ENCODE assay signal across 8 mouse cellular contexts in the genomic region with DNA sequence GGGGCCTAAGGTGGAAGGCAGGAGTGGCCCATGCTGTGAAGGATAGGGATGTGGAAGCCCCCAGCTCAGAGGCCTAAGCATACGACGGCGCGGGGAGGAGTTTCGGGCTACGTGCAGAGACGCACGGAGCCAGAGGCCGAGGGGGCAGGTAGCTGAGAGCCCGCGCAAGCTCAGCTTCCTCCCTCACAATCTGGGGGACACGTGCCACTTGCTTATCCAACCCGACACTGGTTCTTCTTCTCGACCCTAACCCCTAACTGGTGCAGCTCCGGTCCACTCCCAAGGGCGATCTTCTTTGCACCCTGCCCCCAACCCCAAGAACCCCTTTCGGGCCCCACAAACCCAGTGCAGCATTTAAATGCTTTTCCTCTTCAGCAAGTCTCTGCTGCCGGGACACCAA. TPM values are rescaled to one million over a fixed set of nuclear protein-coding genes. Genes with fewer than 3 reads are reported as not detected.
A peak's percentile ranks its signal among the peaks of the same experiment; 100 is the strongest.
DNase-seq lines count a peak whose midpoint lies in the region; ATAC-seq and TF ChIP-seq lines count a peak whose summit lies in the region.

No protein-coding gene starts in this region.

- no peaks in the 10 kb centered on the region for H3K27me3 ChIP-seq in intestine, embryonic 16.5 days (replicated peaks; ENCODE audit: control insufficient read depth, insufficient read depth, low read length)
- H3K27me3 ChIP-seq in limb, embryonic 11.5 days (ENCODE audit: control insufficient read depth, insufficient read depth, low read length) = no peaks in the 10 kb centered on the region
- H3K27me3 ChIP-seq in midbrain, embryonic 11.5 days (ENCODE audit: control insufficient read depth, insufficient read depth, low read length) = no peaks in the 10 kb centered on the region

- H3K27ac ChIP-seq in cortical plate, adult 2 months (ENCODE audit: insufficient read depth, low read length) = no peak overlapping the region
- H3K27ac ChIP-seq in intestine, embryonic 16.5 days (ENCODE audit: low read length) = peak overlapping the region; percentile 97
- H3K27ac ChIP-seq in limb, embryonic 11.5 days (replicated peaks; ENCODE audit: low read depth, low read length) = peak overlapping the region; percentile 82
- peak overlapping the region; percentile 67 for H3K27ac ChIP-seq in midbrain, embryonic 11.5 days (ENCODE audit: low read depth, low read length)

- H3K4me2 ChIP-seq in intestine, embryonic 16.5 days (ENCODE audit: low read depth, low read length) = peak overlapping the region; percentile 63
- H3K4me2 ChIP-seq in limb, embryonic 11.5 days (ENCODE audit: low read depth, severe bottlenecking) = peak overlapping the region; percentile 82
- peak overlapping the region; percentile 84 for H3K4me2 ChIP-seq in midbrain, embryonic 11.5 days

- TF ChIP-seq POLR2A in cortical plate, adult 2 months (IDR thresholded peaks at IDR 0.05; ENCODE audit: extremely low read depth, insufficient read depth, low read length) = peak; percentile 70; the same call in 1 of the 2 replicates

- WGBS in intestine, embryonic 16.5 days = under 1% methylated on average over 18 of the region's 18 CpGs
- under 1% methylated on average over 18 of the region's 18 CpGs for WGBS in limb, embryonic 11.5 days
- WGBS in midbrain, embryonic 11.5 days = 0% methylated on average over 18 of the region's 18 CpGs

- H3K9ac ChIP-seq in intestine, embryonic 16.5 days (ENCODE audit: low read depth, low read length) = peak overlapping the region; percentile 94
- H3K9ac ChIP-seq in limb, embryonic 11.5 days (ENCODE audit: low read length) = peak overlapping the region; percentile 83
- H3K9ac ChIP-seq in midbrain, embryonic 11.5 days (ENCODE audit: low read length) = peak overlapping the region; percentile 84

- H3K4me1 ChIP-seq in cortical plate, adult 2 months (ENCODE audit: control insufficient read depth, insufficient read depth, low read length) = peaks cover 4% of the 10 kb centered on the region
- H3K4me1 ChIP-seq in intestine, embryonic 16.5 days (ENCODE audit: control insufficient read depth, insufficient read depth, low read length) = peaks cover 33% of the 10 kb centered on the region
- H3K4me1 ChIP-seq in limb, embryonic 11.5 days (ENCODE audit: control insufficient read depth, insufficient read depth, low read length) = peaks cover 16% of the 10 kb centered on the region; the same call in 1 of the 2 replicates
- peaks cover 27% of the 10 kb centered on the region for H3K4me1 ChIP-seq in midbrain, embryonic 11.5 days (ENCODE audit: control insufficient read depth, insufficient read depth, low read length)

- H3K36me3 ChIP-seq in intestine, embryonic 16.5 days (ENCODE audit: control insufficient read depth, insufficient read depth, low read length) = peaks cover 14% of the 10 kb centered on the region; the same call in 1 of the 2 replicates
- H3K36me3 ChIP-seq in limb, embryonic 11.5 days (ENCODE audit: control insufficient read depth, insufficient read depth, low read length) = peaks cover 26% of the 10 kb centered on the region
- H3K36me3 ChIP-seq in midbrain, embryonic 11.5 days (ENCODE audit: control insufficient read depth, insufficient read depth, low read length) = peaks cover 23% of the 10 kb centered on the region

- ATAC-seq in intestine, embryonic 16.5 days = peak; percentile 60
- peak; percentile 58; the same call in 1 of the 2 replicates for ATAC-seq in limb, embryonic 11.5 days (ENCODE audit: insufficient number of reproducible peaks, low FRiP score, low TSS enrichment, low read depth)
- ATAC-seq in midbrain, embryonic 11.5 days (ENCODE audit: low FRiP score) = peak; percentile 64

- no peak for TF ChIP-seq CTCF in cortical plate, adult 2 months (IDR thresholded peaks at IDR 0.05; ENCODE audit: extremely low read depth, insufficient read depth, low read length)

- DNase-seq in left cerebral cortex, adult 18-20 months (ENCODE audit: low spot score in 2 of 2) = peak; percentile 67 to 79
- no peak for DNase-seq in left cerebral cortex, adult 11 months (ENCODE audit: low spot score)
- peak; percentile 65 for DNase-seq in gastrocnemius, postnatal 10 days
- peak; percentile 83 for DNase-seq in limb, embryonic 11.5 days (ENCODE audit: low spot score)
- peak; percentile 97 for DNase-seq in midbrain, embryonic 11.5 days (ENCODE audit: low spot score, missing footprints)
- peak; percentile 40 to 55 for DNase-seq in spleen, adult 18-20 months

- H3K9me3 ChIP-seq in intestine, embryonic 16.5 days (ENCODE audit: control insufficient read depth, low read length) = no peaks in the 10 kb centered on the region
- H3K9me3 ChIP-seq in limb, embryonic 11.5 days (ENCODE audit: control insufficient read depth, low read length) = no peaks in the 10 kb centered on the region
- no peaks in the 10 kb centered on the region for H3K9me3 ChIP-seq in midbrain, embryonic 11.5 days (ENCODE audit: control insufficient read depth, low read length)

- H3K4me3 ChIP-seq in cortical plate, adult 2 months (ENCODE audit: insufficient read depth, low read length) = peak overlapping the region; percentile 66
- H3K4me3 ChIP-seq in intestine, embryonic 16.5 days (ENCODE audit: low read length) = peak overlapping the region; percentile 79
- H3K4me3 ChIP-seq in limb, embryonic 11.5 days (ENCODE audit: low read depth, low read length) = peak overlapping the region; percentile 91
- peak overlapping the region; percentile 76 for H3K4me3 ChIP-seq in midbrain, embryonic 11.5 days (ENCODE audit: low read depth, low read length)

RNA-seq across cellular contexts. Expression of gene Tpi1, which starts 0.6 kb away (rescaled TPM):
- 100 to 1,000 TPM; 804 to 847 TPM for total RNA-seq in left cerebral cortex, adult 18-20 months (2021)
- 1,059 and 1,064 TPM in 2 replicates for polyA plus RNA-seq in cortical plate, adult 2 months (2012; rRNA removed)
- total RNA-seq in gastrocnemius, postnatal 10 days (2021) = 1,000 to 10,000 TPM; 2,520 to 2,805 TPM
- 1,250 and 1,271 TPM in 2 replicates for polyA plus RNA-seq in intestine, embryonic 16.5 days (2015; fragmentation: Nextera tagmentation; extraction: Ambion mirVana)
- 724 and 825 TPM in 2 replicates for polyA plus RNA-seq in limb, embryonic 11.5 days (2014; fragmentation: Nextera tagmentation; extraction: Ambion mirVana)
- 619 and 639 TPM in 2 replicates for polyA plus RNA-seq in midbrain, embryonic 11.5 days (2014; fragmentation: Nextera tagmentation; extraction: Ambion mirVana)

RNA-seq across cellular contexts. Expression of gene Spsb2, which starts 5.0 kb away (rescaled TPM):
- 1 to 10 TPM; 4.6 to 5.7 TPM for total RNA-seq in left cerebral cortex, adult 18-20 months (2021)
- polyA plus RNA-seq in cortical plate, adult 2 months (2012; rRNA removed) = 4.4 and 4.8 TPM in 2 replicates
- 1 to 10 TPM; 3.5 to 6.5 TPM for total RNA-seq in gastrocnemius, postnatal 10 days (2021)
- 25.7 and 31.7 TPM in 2 replicates for polyA plus RNA-seq in intestine, embryonic 16.5 days (2015; fragmentation: Nextera tagmentation; extraction: Ambion mirVana)
- 5.3 and 5.5 TPM in 2 replicates for polyA plus RNA-seq in limb, embryonic 11.5 days (2014; fragmentation: Nextera tagmentation; extraction: Ambion mirVana)
- polyA plus RNA-seq in midbrain, embryonic 11.5 days (2014; fragmentation: Nextera tagmentation; extraction: Ambion mirVana) = 3.7 and 4.8 TPM in 2 replicates

RNA-seq across cellular contexts. Expression of gene Usp5, which starts 15.8 kb away (rescaled TPM):
- total RNA-seq in left cerebral cortex, adult 18-20 months (2021) = 100 to 1,000 TPM; 204 to 208 TPM
- 151 and 152 TPM in 2 replicates for polyA plus RNA-seq in cortical plate, adult 2 months (2012; rRNA removed)
- 10 to 100 TPM; 66.2 to 66.4 TPM for total RNA-seq in gastrocnemius, postnatal 10 days (2021)
- polyA plus RNA-seq in intestine, embryonic 16.5 days (2015; fragmentation: Nextera tagmentation; extraction: Ambion mirVana) = 106 and 117 TPM in 2 replicates
- polyA plus RNA-seq in limb, embryonic 11.5 days (2014; fragmentation: Nextera tagmentation; extraction: Ambion mirVana) = 152 and 153 TPM in 2 replicates
- polyA plus RNA-seq in midbrain, embryonic 11.5 days (2014; fragmentation: Nextera tagmentation; extraction: Ambion mirVana) = 139 and 143 TPM in 2 replicates

RNA-seq across cellular contexts. Expression of gene Cdca3, which starts 15.9 kb away (rescaled TPM):
- total RNA-seq in left cerebral cortex, adult 18-20 months (2021) = under 1 TPM; 0.23 to 0.42 TPM
- 2.3 and 2.4 TPM in 2 replicates for polyA plus RNA-seq in cortical plate, adult 2 months (2012; rRNA removed)
- 10 to 100 TPM; 13.5 to 14.3 TPM for total RNA-seq in gastrocnemius, postnatal 10 days (2021)
- 153 and 183 TPM in 2 replicates for polyA plus RNA-seq in intestine, embryonic 16.5 days (2015; fragmentation: Nextera tagmentation; extraction: Ambion mirVana)
- polyA plus RNA-seq in limb, embryonic 11.5 days (2014; fragmentation: Nextera tagmentation; extraction: Ambion mirVana) = 243 and 249 TPM in 2 replicates
- polyA plus RNA-seq in midbrain, embryonic 11.5 days (2014; fragmentation: Nextera tagmentation; extraction: Ambion mirVana) = 225 and 244 TPM in 2 replicates

RNA-seq across cellular contexts. Expression of gene Gnb3, which starts 26.6 kb away (rescaled TPM):
- under 1 TPM in 1 of 2 experiments, not detected in 1; 0.21 TPM for total RNA-seq in left cerebral cortex, adult 18-20 months (2021)
- polyA plus RNA-seq in cortical plate, adult 2 months (2012; rRNA removed) = 0.17 and 0.25 TPM in 2 replicates
- 1 to 10 TPM; 8.4 to 9.4 TPM for total RNA-seq in gastrocnemius, postnatal 10 days (2021)
- polyA plus RNA-seq in intestine, embryonic 16.5 days (2015; fragmentation: Nextera tagmentation; extraction: Ambion mirVana) = 0.70 and 1.7 TPM in 2 replicates
- 0.40 and 0.43 TPM in 2 replicates for polyA plus RNA-seq in limb, embryonic 11.5 days (2014; fragmentation: Nextera tagmentation; extraction: Ambion mirVana)
- polyA plus RNA-seq in midbrain, embryonic 11.5 days (2014; fragmentation: Nextera tagmentation; extraction: Ambion mirVana) = 3.8 TPM in 2 replicates
